Mouse (Mus musculus) hindbrain, embryonic 14.5 days (tissue): ENCODE results near the gene Glce. TPM values are rescaled to one million over a fixed set of nuclear protein-coding genes. Genes with fewer than 3 reads are reported as not detected.
A peak's percentile ranks its signal among the peaks of the same experiment; 100 is the strongest.

ENCODE experiments used
- ATAC-seq: fragments of 200-750 bp; cut with Nextera tagmentation; 2 replicates; pipeline ENCODE4 v1.8.0; 2017; ENCODE audit warnings: moderate number of reproducible peaks, mild to moderate bottlenecking, moderate TSS enrichment, moderate library complexity; ENCODE audit not compliant: low FRiP score
- DNase-seq: peaks from one replicate; pipeline ENCODE4 v3.0.0-alpha.2; 2015; ENCODE audit warnings: low spot score
- H3K27ac ChIP-seq: fragments of 300-500 bp; sonication (generic); 2 replicates; pipeline ENCODE4 v1.5.1; 2014; ENCODE audit warnings: mild to moderate bottlenecking, moderate library complexity
- H3K27me3 ChIP-seq: fragments of 300-500 bp; sonication (generic); 2 replicates; pipeline ENCODE4 v1.6.1; 2014; ENCODE audit warnings: mild to moderate bottlenecking, low read length, mixed read lengths; ENCODE audit not compliant: control insufficient read depth, insufficient read depth
- H3K36me3 ChIP-seq: fragments of 300-500 bp; sonication (generic); replicated peaks from 2 replicates; pipeline ENCODE4 v1.6.1; 2014; ENCODE audit not compliant: control insufficient read depth, insufficient read depth
- H3K4me1 ChIP-seq: fragments of 300-500 bp; sonication (generic); replicated peaks from 2 replicates; pipeline ENCODE4 v1.6.1; 2014; ENCODE audit warnings: antibody characterized with exemption, low read length, mixed read lengths; ENCODE audit not compliant: control insufficient read depth, insufficient read depth
- H3K4me2 ChIP-seq: fragments of 300-500 bp; sonication (generic); replicated peaks from 2 replicates; pipeline ENCODE4 v1.6.1; 2014; ENCODE audit warnings: mild to moderate bottlenecking, moderate library complexity
- H3K4me3 ChIP-seq: fragments of 300-500 bp; sonication (generic); replicated peaks from 2 replicates; pipeline ENCODE4 v1.5.1; 2014; ENCODE audit warnings: mild to moderate bottlenecking, low read length
- H3K9ac ChIP-seq: fragments of 300-500 bp; sonication (generic); 2 replicates; pipeline ENCODE4 v1.6.1; 2014
- H3K9me3 ChIP-seq: fragments of 300-500 bp; sonication (generic); 2 replicates; pipeline ENCODE4 v1.6.1; 2016; ENCODE audit warnings: low read length; ENCODE audit not compliant: control insufficient read depth
- WGBS: fragments of 180-500 bp; shearing (Covaris S2); extraction: QIAGEN DNeasy Blood & Tissue Kit; methylation state at CpG from one replicate; pipeline ENCODE4 v1.1.7; 2014; 5-methylcytosine and 5-hydroxymethylcytosine counted together
- polyA plus RNA-seq: library from polyadenylated mRNA; unstranded; fragments of >200 nt; fragmentation: Nextera tagmentation; extraction: Ambion mirVana; gene quantifications from 2 replicates; pipeline ENCODE4 v1.2.1, GENCODE M21; 2014

Gene Glce
- polyA plus RNA-seq, 1 experiment from 2014 or later, result 23.5 TPM

- ATAC-seq (no peak), DNase-seq (no peak)
- Histone ChIP-seq H3K27me3 (no peaks in the 10 kb centered on the region), H3K4me3 (no peak overlapping the region), H3K9ac (no peak overlapping the region), H3K27ac (no peak overlapping the region), H3K36me3 (no peaks in the 10 kb centered on the region), H3K4me2 (no peak overlapping the region), H3K9me3 (no peaks in the 10 kb centered on the region), H3K4me1 (peaks cover 7% of the 10 kb centered on the region)
- WGBS, result 79% methylated on average over 4 of the region's 4 CpGs
Measured at GRCm38 (mm10) chr9:62132005-62132782, 9.7 kb upstream of the Glce start.

GRCm38 (mm10) chr9:62130746-62131145 lies 8.3 kb upstream of the Glce start:
- no peaks in the 10 kb centered on the region for H3K9me3 ChIP-seq
- 89% methylated on average over 5 of the region's 5 CpGs for WGBS
- ATAC-seq, result no peak

GRCm38 (mm10) chr9:62128056-62128455 lies 5.6 kb upstream of the Glce start:
- 93% methylated on average over 2 of the region's 2 CpGs for WGBS
- 0 out of 2 replicates have a peak, but pooled peaks cover 3% of the 10 kb centered on the region for H3K27me3 ChIP-seq
- H3K27ac ChIP-seq, result no peak overlapping the region
- DNase-seq, result no peak
- H3K9ac ChIP-seq, result no peak overlapping the region
- H3K4me2 ChIP-seq, result no peak overlapping the region
- H3K4me1 ChIP-seq, result peaks cover 7% of the 10 kb centered on the region; the same call in 1 of the 2 replicates
- no peaks in the 10 kb centered on the region for H3K36me3 ChIP-seq
- ATAC-seq, result no peak
- H3K4me3 ChIP-seq, result no peak overlapping the region
- no peaks in the 10 kb centered on the region for H3K9me3 ChIP-seq

More at GRCm38 (mm10) chr9:62130746-62131145, 8.3 kb upstream of the Glce start:
- Histone ChIP-seq H3K4me3 (no peak overlapping the region), H3K36me3 (no peaks in the 10 kb centered on the region), H3K27ac (no peak overlapping the region), H3K27me3 (no peaks in the 10 kb centered on the region), H3K4me1 (no peaks in the 10 kb centered on the region), H3K9ac (no peak overlapping the region), H3K4me2 (no peak overlapping the region)
- DNase-seq, result no peak

- 70% methylated on average over 5 of the region's 5 CpGs for WGBS
- H3K27me3 ChIP-seq, result 0 out of 2 replicates have a peak, but pooled peaks cover 3% of the 10 kb centered on the region
- H3K9ac ChIP-seq, result no peak overlapping the region
- H3K9me3 ChIP-seq, result no peaks in the 10 kb centered on the region
- H3K36me3 ChIP-seq, result no peaks in the 10 kb centered on the region
- peaks cover 7% of the 10 kb centered on the region; the same call in 1 of the 2 replicates for H3K4me1 ChIP-seq
- H3K4me2 ChIP-seq, result no peak overlapping the region
- DNase-seq (no peak), ATAC-seq (no peak)
- no peak overlapping the region for H3K4me3 ChIP-seq
- no peak overlapping the region for H3K27ac ChIP-seq
Measured at GRCm38 (mm10) chr9:62125986-62126575, 3.6 kb upstream of the Glce start.

GRCm38 (mm10) chr9:62124266-62124665 lies 1.8 kb upstream of the Glce start:
- H3K4me1 ChIP-seq, result peaks cover 16% of the 10 kb centered on the region; the same call in 1 of the 2 replicates
- H3K27ac ChIP-seq, result no peak overlapping the region
- no peak overlapping the region for H3K9ac ChIP-seq
- 82% methylated on average over 1 of the region's 1 CpGs for WGBS
- H3K36me3 ChIP-seq, result no peaks in the 10 kb centered on the region
- no peak overlapping the region for H3K4me3 ChIP-seq
- ATAC-seq (no peak), DNase-seq (no peak)
- H3K4me2 ChIP-seq, result no peak overlapping the region
- 0 out of 2 replicates have a peak, but pooled peaks cover 3% of the 10 kb centered on the region for H3K27me3 ChIP-seq
- H3K9me3 ChIP-seq, result no peaks in the 10 kb centered on the region

- ATAC-seq (no peak), DNase-seq (no peak)
- no peaks in the 10 kb centered on the region for H3K9me3 ChIP-seq
- H3K27ac ChIP-seq, result no peak overlapping the region
- H3K4me1 ChIP-seq, result peaks cover 21% of the 10 kb centered on the region; the same call in 1 of the 2 replicates
- WGBS, result 56% methylated on average over 3 of the region's 3 CpGs
- 0 out of 2 replicates have a peak, but pooled peaks cover 3% of the 10 kb centered on the region for H3K27me3 ChIP-seq
- peak overlapping the region; percentile 57 for H3K4me2 ChIP-seq
- H3K4me3 ChIP-seq, result peak overlapping the region; percentile 83
- no peaks in the 10 kb centered on the region for H3K36me3 ChIP-seq
- H3K9ac ChIP-seq, result peak overlapping the region; percentile 49; the same call in 1 of the 2 replicates
Measured at GRCm38 (mm10) chr9:62123496-62123895, 1.0 kb upstream of the Glce start.

GRCm38 (mm10) chr9:62121551-62122447 lies 656 bp downstream of the Glce start:
- 0 out of 2 replicates have a peak, but pooled peaks cover 3% of the 10 kb centered on the region for H3K27me3 ChIP-seq
- peak overlapping the region; percentile 93 for H3K27ac ChIP-seq
- H3K9ac ChIP-seq, result peak overlapping the region; percentile 87
- peak overlapping the region; percentile 70 for H3K4me2 ChIP-seq
- no peaks in the 10 kb centered on the region for H3K9me3 ChIP-seq
- H3K36me3 ChIP-seq, result no peaks in the 10 kb centered on the region
- WGBS, result under 1% methylated on average over 58 of the region's 59 CpGs
- DNase-seq (no peak), ATAC-seq (peak; percentile 36)
- peaks cover 24% of the 10 kb centered on the region; the same call in 1 of the 2 replicates for H3K4me1 ChIP-seq
- H3K4me3 ChIP-seq, result peak overlapping the region; percentile 83

GRCm38 (mm10) chr9:62118754-62119153 lies 3.7 kb downstream of the Glce start:
- 0 out of 2 replicates have a peak overlapping the region, but pooled peaks have one; percentile 5 for H3K4me3 ChIP-seq
- H3K9ac ChIP-seq, result no peak overlapping the region
- peaks cover 24% of the 10 kb centered on the region; the same call in 1 of the 2 replicates for H3K4me1 ChIP-seq
- no peaks in the 10 kb centered on the region for H3K27me3 ChIP-seq
- H3K27ac ChIP-seq, result no peak overlapping the region
- ATAC-seq (no peak), DNase-seq (no peak)
- H3K36me3 ChIP-seq, result no peaks in the 10 kb centered on the region
- peak overlapping the region; percentile 30; the same call in 1 of the 2 replicates for H3K4me2 ChIP-seq
- WGBS, result 16% methylated on average over 3 of the region's 3 CpGs
- H3K9me3 ChIP-seq, result no peaks in the 10 kb centered on the region
